Mouse (Mus musculus): ENCODE data around the gene Ky. TPM values are rescaled to one million over a fixed set of nuclear protein-coding genes. Genes with fewer than 3 reads are reported as not detected.

Ky gene
- total RNA-seq, 1 experiment from 2014 or later = not detected

- no peak for ATAC-seq (replicated peaks; ENCODE audit: low read depth, poor library complexity, severe bottlenecking)
Measured at GRCm38 (mm10) chr9:102545406-102546255, 40.1 kb downstream of the Ky start.

GRCm38 (mm10) chr9:102546256-102547027 lies 40.9 kb downstream of the Ky start:
- ATAC-seq (replicated peaks; ENCODE audit: low read depth, poor library complexity, severe bottlenecking) = no peak

- no peak for ATAC-seq (replicated peaks; ENCODE audit: low read depth, poor library complexity, severe bottlenecking)
Measured at GRCm38 (mm10) chr9:102547028-102547354, 41.4 kb downstream of the Ky start.

GRCm38 (mm10) chr9:102549211-102549610 lies 43.7 kb downstream of the Ky start:
- no peak for ATAC-seq (replicated peaks; ENCODE audit: low read depth, poor library complexity, severe bottlenecking)

DNA sequence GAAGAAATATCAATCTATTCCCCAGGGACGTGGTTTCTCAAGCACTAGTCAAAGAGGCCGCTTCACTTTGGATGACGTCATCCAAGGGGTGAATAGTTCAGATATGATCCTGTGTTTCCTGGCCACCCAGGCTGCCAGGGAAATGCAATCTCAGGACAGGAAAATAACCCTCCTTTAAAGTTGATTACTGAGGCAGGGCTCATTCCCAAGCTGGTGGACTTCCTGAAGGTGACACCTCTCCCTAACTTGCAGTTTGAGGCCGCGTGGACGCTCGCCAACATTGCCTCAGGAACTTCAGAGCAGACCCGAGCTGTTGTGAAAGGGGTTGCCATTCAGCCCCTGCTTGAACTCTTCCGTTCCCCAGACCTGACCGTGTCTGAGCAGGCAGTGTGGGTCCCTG lies 46.2 kb downstream of the Ky start:
- no peak for ATAC-seq (replicated peaks; ENCODE audit: low read depth, poor library complexity, severe bottlenecking)

DNA sequence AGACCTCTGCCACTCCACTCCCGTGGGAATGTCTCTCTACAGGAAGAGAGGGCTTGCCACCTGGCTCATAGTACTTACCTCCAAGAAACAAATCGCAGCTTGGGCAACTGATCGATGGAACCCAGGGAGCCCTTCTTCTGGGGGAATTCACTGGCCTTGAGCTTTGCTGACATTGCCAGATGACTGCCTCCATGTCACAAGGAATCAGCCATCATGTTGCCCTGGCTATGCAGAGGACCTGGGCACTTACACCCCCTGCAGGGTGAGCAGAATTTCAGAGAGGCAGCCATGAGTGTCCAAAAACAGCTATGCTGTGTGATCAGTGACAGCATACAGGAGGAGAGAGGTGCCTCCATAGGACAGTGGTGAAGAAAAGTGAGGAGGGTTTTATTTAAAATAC lies 48.2 kb downstream of the Ky start:
- no peak for ATAC-seq (replicated peaks; ENCODE audit: low read depth, poor library complexity, severe bottlenecking)

GRCm38 (mm10) chr9:102558463-102558862 lies 52.9 kb downstream of the Ky start:
- ATAC-seq (replicated peaks; ENCODE audit: low read depth, poor library complexity, severe bottlenecking) = no peak

DNA sequence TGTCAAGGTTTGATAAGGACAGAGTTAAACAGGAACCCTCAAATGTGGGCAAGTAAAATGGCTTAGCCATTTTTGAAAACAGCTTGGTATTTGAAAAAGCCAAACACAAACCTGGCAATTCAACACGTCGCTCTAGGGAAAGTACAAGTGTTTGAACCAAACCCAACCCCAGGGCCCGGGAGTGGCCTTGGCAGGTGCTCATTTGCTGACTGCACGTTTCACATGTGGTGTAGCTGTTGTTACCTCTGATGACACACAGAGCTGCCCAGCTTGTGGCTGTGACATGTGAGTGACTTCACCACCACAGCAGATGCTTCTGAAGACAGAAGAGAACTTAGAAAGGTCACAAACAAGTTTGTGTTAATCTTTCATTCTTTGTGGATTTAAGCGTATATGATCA lies 67.3 kb downstream of the Ky start:
- no peak for ATAC-seq (replicated peaks; ENCODE audit: low read depth, poor library complexity, severe bottlenecking)

- ATAC-seq (replicated peaks; ENCODE audit: low read depth, poor library complexity, severe bottlenecking) = peak; percentile 78
Measured at GRCm38 (mm10) chr9:102577480-102577879, 71.9 kb downstream of the Ky start.

GRCm38 (mm10) chr9:102581921-102582469 lies 76.4 kb downstream of the Ky start:
- ATAC-seq (replicated peaks; ENCODE audit: low read depth, poor library complexity, severe bottlenecking) = no peak

- ATAC-seq (replicated peaks; ENCODE audit: low read depth, poor library complexity, severe bottlenecking) = no peak
Measured at GRCm38 (mm10) chr9:102587347-102587746, 81.8 kb downstream of the Ky start.

DNA sequence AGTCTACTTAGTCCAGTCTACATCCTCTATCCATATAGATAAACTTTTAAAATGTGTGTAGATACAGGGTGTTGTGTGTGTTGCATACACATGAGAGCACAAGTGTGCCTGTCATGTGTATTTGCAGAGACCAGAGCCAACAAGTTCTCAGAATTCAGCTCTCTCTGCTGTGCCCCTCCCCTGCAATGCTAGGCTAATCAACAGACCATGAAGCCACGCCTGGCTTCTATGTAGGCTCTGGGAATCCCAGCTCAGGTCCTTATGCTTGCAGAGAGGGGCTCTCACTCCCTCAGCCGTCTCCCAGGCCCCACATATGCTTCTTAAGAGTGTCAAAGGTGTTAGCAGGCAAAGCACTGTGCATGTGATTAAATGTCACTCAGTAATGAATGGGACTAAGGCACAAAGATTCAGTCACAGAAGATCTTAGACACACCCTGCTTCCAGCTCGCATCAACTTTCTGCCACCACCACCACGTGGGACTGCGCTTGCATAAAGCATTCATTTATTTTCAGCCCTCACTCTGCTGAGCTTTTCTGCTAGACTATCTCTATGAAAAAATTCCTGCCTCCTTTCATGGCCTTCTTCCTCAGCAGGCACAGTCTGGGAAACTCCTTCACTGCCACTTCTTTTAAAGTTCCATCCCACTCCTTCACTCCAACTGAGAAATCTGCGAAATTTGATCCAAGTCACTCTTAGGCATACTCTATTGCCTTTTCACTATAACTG lies 89.3 kb downstream of the Ky start:
- ATAC-seq (replicated peaks; ENCODE audit: low read depth, poor library complexity, severe bottlenecking) = no peak

Other genes with a start within 250 kb of the Ky start
- 0.92 TPM in 1 of 2 replicates, not detected in the other for gene Ephb1, start 151.1 kb upstream of the Ky start, total RNA-seq (2017)
- gene Anapc13, start 120.5 kb downstream of the Ky start, total RNA-seq (2017) = 141 and 189 TPM in 2 replicates
- gene Cep63, start 120.8 kb downstream of the Ky start, total RNA-seq (2017) = 34.8 and 43.3 TPM in 2 replicates
- gene Amotl2, start 210.9 kb downstream of the Ky start, total RNA-seq (2017) = 0.09 and 1.4 TPM in 2 replicates

Measured in common myeloid progenitor, adult 5-6 weeks (primary cell).